In genomic region chr3:52180785-52181184, GRCm38 (mm10) we compare ENCODE assay signal across 7 mouse cellular contexts.
DNase-seq lines count a peak whose midpoint lies in the region; ATAC-seq and TF ChIP-seq lines count a peak whose summit lies in the region.

No protein-coding gene starts in this region.

- intact Hi-C loops in gastrocnemius, adult 2 months (cut with DNase I) = no loop called here

- peak overlapping the region; percentile 22 for H3K4me2 ChIP-seq in hindbrain, embryonic 13.5 days
- peak overlapping the region; percentile 16 for H3K4me2 ChIP-seq in limb, embryonic 12.5 days
- H3K4me2 ChIP-seq in midbrain, embryonic 15.5 days = peak overlapping the region; percentile 44; the same call in 1 of the 2 replicates

- H3K4me1 ChIP-seq in hindbrain, embryonic 13.5 days (replicated peaks) = peaks cover 48% of the 10 kb centered on the region
- H3K4me1 ChIP-seq in limb, embryonic 12.5 days (replicated peaks) = peaks cover 41% of the 10 kb centered on the region
- peaks cover 31% of the 10 kb centered on the region for H3K4me1 ChIP-seq in midbrain, embryonic 15.5 days

- DNase-seq in adrenal gland, adult 8-10 months = peak; percentile 81
- peak; percentile 92 to 95 for DNase-seq in cerebellum, postnatal 14 days
- peak; percentile 87 for DNase-seq in gastrocnemius, adult 2 months
- DNase-seq in testis, postnatal 10 days (ENCODE audit: low spot score) = peak; percentile 71

- H3K4me3 ChIP-seq in gastrocnemius, adult 2 months = peak overlapping the region; percentile 36
- no peak overlapping the region for H3K4me3 ChIP-seq in hindbrain, embryonic 13.5 days
- H3K4me3 ChIP-seq in limb, embryonic 12.5 days (replicated peaks) = no peak overlapping the region
- H3K4me3 ChIP-seq in midbrain, embryonic 15.5 days = no peak overlapping the region

- H3K9me3 ChIP-seq in hindbrain, embryonic 13.5 days = no peaks in the 10 kb centered on the region
- H3K9me3 ChIP-seq in limb, embryonic 12.5 days = no peaks in the 10 kb centered on the region
- no peaks in the 10 kb centered on the region for H3K9me3 ChIP-seq in midbrain, embryonic 15.5 days

- TF ChIP-seq CTCF in gastrocnemius, adult 2 months (IDR thresholded peaks at IDR 0.05) = no peak

- peak overlapping the region; percentile 53; the same call in 1 of the 2 replicates for H3K9ac ChIP-seq in hindbrain, embryonic 13.5 days
- no peak overlapping the region for H3K9ac ChIP-seq in limb, embryonic 12.5 days (replicated peaks)
- no peak overlapping the region for H3K9ac ChIP-seq in midbrain, embryonic 15.5 days

- no peaks in the 10 kb centered on the region for H3K36me3 ChIP-seq in hindbrain, embryonic 13.5 days
- H3K36me3 ChIP-seq in limb, embryonic 12.5 days = no peaks in the 10 kb centered on the region
- H3K36me3 ChIP-seq in midbrain, embryonic 15.5 days (replicated peaks) = no peaks in the 10 kb centered on the region

- ATAC-seq in hindbrain, embryonic 13.5 days (ENCODE audit: low FRiP score) = peak; percentile 70
- ATAC-seq in limb, embryonic 12.5 days (ENCODE audit: insufficient number of reproducible peaks, insufficient read depth, low FRiP score, low TSS enrichment, low read depth) = peak; percentile 58
- peak; percentile 60; the same call in 1 of the 2 replicates for ATAC-seq in midbrain, embryonic 15.5 days (replicated peaks)

- peak overlapping the region; percentile 81 for H3K27ac ChIP-seq in gastrocnemius, adult 2 months
- H3K27ac ChIP-seq in hindbrain, embryonic 13.5 days = peak overlapping the region; percentile 94
- H3K27ac ChIP-seq in limb, embryonic 12.5 days = peak overlapping the region; percentile 96
- peak overlapping the region; percentile 88 for H3K27ac ChIP-seq in midbrain, embryonic 15.5 days

- H3K27me3 ChIP-seq in hindbrain, embryonic 13.5 days = no peaks in the 10 kb centered on the region
- no peaks in the 10 kb centered on the region for H3K27me3 ChIP-seq in limb, embryonic 12.5 days
- H3K27me3 ChIP-seq in midbrain, embryonic 15.5 days (replicated peaks) = no peaks in the 10 kb centered on the region

- WGBS in hindbrain, embryonic 13.5 days = 25% methylated on average over 10 of the region's 10 CpGs
- 37% methylated on average over 10 of the region's 10 CpGs for WGBS in limb, embryonic 12.5 days
- WGBS in midbrain, embryonic 15.5 days = 16% methylated on average over 10 of the region's 10 CpGs
